Mouse (Mus musculus): Measurements from ENCODE around the gene Klrg2.

GRCm38 (mm10) chr6:38640401-38640800 lies 3.4 kb upstream of the Klrg2 start:
- TF ChIP-seq GATA1 (IDR thresholded peaks at IDR 0.05; ENCODE audit: borderline replicate concordance, low read length) = no peak
- TF ChIP-seq FLI1 (IDR thresholded peaks at IDR 0.05; ENCODE audit: low read length) = no peak

All from megakaryocyte, embryonic 14.5 days (primary cell).